Mouse (Mus musculus) erythroblast, embryonic 14.5 days (primary cell): ENCODE measurements around the gene Ncln.

Experiments used
- GATA1 ChIP-seq: IDR thresholded peaks from 2 replicates; pipeline ENCODE4 v1.6.1; 2012; ENCODE audit warnings: low read length, inconsistent platforms, mixed read lengths
- TAL1 ChIP-seq: IDR thresholded peaks from 3 replicates; pipeline ENCODE4 v1.6.1; 2012; ENCODE audit warnings: low read length, inconsistent platforms, mixed read lengths

DNA sequence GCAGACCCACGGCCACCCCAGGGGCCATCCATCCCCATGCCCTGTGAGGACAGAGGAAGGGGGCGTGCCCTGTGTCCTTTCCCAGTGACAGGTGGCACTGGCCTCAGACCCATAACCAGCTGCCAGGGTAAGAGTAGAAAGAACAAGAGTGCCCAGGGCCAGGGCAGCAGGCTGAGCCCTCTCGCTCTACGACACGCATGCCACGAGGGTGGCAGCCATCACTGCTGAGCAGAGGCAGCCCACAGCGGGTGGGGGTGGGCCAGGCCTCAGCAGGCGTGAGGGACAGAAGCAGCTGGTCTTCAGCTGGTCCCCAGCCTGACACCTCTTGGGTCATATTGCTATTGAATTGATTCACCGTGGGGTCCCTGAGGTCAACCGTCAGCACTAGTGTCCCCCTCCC lies 9.7 kb downstream of the Ncln start:
- TF ChIP-seq TAL1: no peak
- no peak for TF ChIP-seq GATA1
